Mouse (Mus musculus) CH12.LX (cell line): ENCODE results near the gene Gp5.

Experiments used
- CTCF ChIP-seq, 2 experiments: IDR thresholded peaks in 1 of 2; conservative IDR thresholded peaks in 1 of 2; 2 replicates each; pipeline ENCODE4 v1.5.1; 2011 to 2012; ENCODE audit warnings: low read depth in 2 of 2, low read length in 2 of 2, improper control_type of control experiment in 1 of 2, inconsistent platforms in 1 of 2, mild to moderate bottlenecking in 1 of 2, moderate library complexity in 1 of 2
- ZMIZ1 ChIP-seq: IDR thresholded peaks from 2 replicates; pipeline ENCODE4 v1.6.1; 2012; ENCODE audit warnings: low read depth, mild to moderate bottlenecking, inconsistent platforms, low read length, improper control_type of control experiment

DNA sequence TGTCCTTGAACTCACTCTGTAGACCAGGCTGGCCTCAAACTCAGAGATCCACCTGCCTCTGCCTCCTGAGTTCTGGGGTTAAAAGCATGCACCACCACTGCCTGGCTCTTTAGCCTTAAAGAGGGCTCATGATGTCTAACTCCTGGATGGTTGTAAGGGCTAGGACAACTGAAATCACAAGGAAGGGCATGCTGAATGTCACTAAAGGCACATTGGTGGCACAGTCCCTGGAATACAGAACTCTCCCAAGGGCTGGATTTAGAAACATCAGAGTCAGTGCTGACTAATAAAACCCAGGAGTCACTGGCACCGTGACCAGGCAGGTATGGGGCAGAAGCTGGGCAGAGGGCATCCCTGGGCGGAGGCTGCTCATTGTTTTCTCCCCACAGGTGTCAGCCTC, 7.2 kb downstream of the Gp5 start:
- TF ChIP-seq CTCF (conservative IDR thresholded peaks at IDR 0.05 in 1 of 2, IDR thresholded peaks at IDR 0.05 in 1 of 2; ENCODE audit: low read depth in 2 of 2, low read length in 2 of 2): no peak
- TF ChIP-seq ZMIZ1: no peak
